Mouse (Mus musculus) gonadal fat pad, adult 2 months (tissue): ENCODE measurements around the gene Neurog3. TPM values are rescaled to one million over a fixed set of nuclear protein-coding genes. Genes with fewer than 3 reads are reported as not detected.

Experiments
- DNase-seq: peaks from one replicate; pipeline ENCODE4 v3.0.0-alpha.2; 2012; ENCODE audit warnings: low read depth
- polyA plus RNA-seq: library from polyadenylated mRNA; depleted of rRNA; stranded (reverse); fragments of >200 nt; gene quantifications from 2 replicates; pipeline ENCODE4 v1.2.3, GENCODE M21; 2012; rRNA removed

Gene Neurog3
- polyA plus RNA-seq, 1 experiment: not detected

DNA sequence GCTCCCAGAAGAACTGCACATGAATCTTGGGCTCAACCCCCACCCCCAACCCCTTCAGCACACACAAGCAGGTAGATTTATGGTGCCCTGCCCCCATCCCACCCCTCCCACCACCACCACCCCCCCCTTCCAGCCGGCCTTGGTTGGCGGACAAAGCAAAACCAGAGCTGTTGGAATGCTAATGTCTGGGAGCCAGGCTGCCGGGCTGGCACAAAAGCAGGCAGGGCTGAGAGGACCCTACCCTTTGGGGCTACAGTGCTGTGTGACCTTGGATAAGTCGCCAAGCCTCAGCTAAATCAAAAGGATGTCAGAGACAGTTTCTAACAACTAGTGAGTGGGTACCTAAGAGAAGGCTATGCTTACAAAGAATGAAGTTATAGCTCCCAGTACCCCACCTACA is 4.3 kb downstream of the Neurog3 start:
- no peak for DNase-seq

DNA sequence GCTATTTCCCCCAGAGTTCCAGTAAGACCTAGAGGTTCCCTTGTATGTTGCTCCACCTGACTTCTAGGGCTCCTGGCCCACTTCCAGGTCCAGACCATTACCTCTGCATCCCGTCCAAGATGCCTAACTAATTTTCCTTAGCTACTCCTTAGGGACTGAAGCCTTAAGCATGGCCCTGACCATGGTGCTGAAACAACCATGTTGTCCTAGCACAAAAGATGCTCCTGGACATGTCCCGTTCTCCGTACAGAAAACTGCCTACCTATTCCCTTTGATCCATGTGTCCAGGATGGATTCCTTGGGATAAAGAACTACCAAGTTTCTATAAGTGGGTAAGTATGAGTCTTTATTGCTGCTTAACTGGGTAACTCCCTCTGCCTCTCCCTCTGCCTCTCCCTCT is 5.2 kb downstream of the Neurog3 start:
- no peak for DNase-seq

DNA sequence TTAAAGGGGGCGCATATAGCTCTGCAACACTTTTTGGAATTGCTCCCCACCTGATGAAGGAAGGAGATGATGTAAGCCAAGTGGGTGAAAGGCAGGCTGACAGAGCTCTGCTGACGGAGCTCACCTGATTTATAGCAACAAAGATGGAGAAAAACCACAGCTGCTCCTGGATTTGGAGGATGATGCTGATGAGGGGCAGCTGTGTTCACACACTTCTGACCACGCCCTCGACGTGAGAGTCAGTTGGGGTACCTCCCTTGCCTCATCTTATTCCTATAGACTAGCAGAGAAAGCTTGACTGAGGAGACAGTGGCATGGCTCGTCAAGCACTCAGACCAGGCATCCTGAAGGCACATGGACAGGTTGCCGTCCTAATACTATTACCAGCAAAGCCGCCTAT is 10.9 kb downstream of the Neurog3 start, which contains the start of gene Fam241b:
TSS of gene Fam241b (minus strand) at position 101 of the 400 bp plus-strand sequence.
- no peak for DNase-seq

DNA sequence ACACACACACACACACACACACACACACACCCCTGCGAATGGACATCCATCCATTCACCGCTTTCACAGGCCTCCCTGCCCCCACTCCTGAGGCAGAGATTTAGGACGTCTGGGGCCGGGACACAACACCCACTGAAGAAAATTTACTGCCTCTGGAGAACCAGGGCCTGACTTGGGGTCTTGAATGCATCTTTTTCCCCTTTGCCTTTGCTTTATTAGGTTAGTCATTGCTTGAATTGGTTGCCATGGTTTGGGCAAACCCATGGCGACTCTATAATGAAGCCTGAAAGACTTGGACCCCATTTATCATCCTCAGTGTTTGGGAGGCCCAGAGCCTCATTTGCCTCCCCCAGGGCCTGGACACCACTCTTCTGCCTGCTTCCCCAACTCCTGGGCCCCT is 13.1 kb downstream of the Neurog3 start:
- DNase-seq: no peak

DNA sequence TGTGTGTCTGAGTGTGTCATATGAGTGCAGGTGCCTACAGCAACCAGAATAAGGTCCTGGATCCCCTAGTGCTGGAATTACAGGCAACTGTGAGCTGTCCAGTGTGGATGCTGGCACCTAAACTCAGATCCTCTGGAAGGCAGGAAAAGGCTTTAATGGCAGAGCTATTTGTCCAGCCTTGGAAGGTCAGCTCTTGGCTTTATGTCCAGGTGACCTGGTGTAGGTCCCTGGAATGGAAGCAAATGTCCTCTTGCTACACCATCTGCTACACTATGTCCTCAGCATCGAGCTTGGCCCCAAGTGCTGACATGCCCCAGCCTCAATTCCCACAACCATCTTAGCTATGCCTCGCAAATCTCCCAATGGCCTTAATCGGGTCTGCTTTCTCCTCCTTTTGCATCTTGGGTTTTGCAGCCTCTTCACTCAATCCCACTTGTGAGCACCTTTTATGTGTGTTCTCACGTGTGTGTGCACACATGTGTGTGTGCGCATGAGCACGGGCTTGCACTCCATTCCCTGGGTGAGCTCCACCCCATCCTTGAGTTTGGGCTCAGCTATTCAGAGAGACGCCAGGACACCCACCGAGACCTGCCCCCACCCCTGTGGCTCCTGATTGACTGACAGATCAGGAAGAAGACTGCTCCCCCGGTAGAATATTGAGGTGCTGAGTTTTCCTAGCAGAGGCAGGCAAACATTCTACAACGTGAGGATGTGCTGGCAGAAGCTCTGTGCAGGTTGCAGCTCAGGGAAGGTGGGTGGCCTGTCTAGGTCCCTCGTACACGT is 14.8 kb downstream of the Neurog3 start:
- no peak for DNase-seq

DNA sequence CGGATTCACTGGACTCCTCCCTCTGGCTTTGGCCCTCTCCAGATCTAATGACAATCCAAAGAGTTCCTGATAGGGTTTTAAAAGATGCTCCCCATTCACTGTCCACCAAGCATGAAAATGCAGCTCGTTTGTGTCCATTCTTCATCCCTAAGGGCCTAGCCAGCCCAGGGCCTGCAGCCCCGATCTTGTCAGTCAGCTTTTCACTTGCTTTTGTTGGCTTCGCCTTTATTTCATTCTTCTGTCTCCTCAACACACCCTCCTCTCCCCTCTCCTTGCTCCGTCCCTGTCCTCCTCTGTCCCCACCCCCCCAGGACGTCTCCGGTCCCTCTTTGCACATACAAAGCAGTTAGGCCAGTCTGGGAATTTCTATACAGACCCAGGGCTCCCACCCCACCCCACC is 17.0 kb downstream of the Neurog3 start:
- no peak for DNase-seq

DNA sequence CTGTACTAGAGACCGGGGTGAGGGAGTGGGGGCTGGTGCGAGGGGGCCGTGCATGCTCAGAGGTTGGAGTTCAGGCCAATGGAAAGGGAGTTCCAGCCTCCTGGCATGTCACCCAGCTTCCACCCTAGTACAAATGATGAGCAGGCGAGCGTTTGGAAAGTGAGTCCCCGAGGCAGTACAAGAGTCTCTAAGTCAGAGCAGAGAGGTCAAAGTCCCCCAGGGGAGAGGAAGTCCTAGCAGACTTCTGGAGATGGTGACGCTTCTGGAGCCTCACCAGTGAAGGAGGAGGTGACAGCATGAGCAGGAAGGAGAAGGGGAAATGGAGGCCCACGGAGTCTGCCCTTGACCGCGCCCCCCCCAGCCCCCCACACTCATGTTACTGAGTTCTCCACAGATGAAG is 29.5 kb downstream of the Neurog3 start:
- no peak for DNase-seq

DNA sequence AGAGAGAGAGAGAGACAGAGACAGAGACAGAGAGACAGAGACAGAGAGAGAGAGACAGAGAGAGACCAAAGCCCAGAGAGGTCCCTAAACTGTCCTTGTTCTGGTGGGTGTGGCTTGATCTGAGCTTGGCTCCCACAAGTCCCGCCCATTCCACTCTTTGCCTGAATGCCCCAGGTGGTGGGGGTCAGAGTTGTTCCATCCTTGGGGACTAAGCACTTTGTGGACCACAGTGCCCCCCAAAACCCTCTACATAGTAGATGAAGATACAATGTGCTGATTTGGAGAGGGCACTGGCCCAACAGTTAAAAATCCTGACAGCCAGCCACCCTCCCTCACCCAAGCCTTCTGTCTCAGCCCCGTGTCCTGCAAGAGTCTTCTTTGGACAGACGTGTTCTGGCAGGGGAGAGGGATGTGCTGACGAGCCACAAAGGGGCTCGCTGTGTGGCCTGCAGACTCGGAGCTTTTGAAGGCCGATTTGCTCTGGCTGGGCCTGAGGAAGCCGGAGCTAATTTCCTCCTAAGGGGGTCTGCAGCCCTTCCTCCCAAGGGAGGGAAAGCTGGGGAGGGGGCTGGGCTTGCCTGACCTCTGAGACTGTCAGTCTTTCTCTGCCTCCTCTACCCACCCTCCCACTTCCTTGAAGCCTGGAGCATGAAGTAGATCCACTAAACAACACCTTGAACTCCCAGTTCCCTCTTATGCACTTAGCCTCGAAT is 40.1 kb downstream of the Neurog3 start:
- DNase-seq: no peak

DNA sequence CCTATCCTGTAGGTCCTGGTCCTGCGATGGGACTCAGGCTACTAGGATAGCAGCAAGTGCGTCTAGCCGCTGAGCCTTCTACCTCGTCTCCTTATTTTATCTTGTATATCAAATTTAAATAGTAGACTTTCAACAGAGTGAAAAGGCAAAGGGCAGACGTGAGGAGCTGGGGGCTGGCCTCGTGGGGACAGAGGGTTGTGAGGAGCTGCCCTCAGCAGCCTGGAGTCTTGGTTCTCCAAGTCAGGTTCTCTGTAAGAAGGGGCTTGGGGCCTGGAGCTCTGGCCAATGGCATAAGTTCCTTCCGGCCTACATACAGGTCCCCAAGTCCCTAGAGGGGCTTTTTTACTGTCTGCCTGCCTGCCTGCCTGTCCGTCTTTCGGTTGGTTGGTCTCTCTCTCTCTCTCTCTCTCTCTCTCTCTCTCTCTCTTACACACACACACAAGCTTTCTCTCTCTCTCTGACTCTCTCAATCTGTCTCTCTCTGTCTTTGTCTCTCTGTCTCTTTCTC is 41.1 kb downstream of the Neurog3 start:
- no peak for DNase-seq

DNA sequence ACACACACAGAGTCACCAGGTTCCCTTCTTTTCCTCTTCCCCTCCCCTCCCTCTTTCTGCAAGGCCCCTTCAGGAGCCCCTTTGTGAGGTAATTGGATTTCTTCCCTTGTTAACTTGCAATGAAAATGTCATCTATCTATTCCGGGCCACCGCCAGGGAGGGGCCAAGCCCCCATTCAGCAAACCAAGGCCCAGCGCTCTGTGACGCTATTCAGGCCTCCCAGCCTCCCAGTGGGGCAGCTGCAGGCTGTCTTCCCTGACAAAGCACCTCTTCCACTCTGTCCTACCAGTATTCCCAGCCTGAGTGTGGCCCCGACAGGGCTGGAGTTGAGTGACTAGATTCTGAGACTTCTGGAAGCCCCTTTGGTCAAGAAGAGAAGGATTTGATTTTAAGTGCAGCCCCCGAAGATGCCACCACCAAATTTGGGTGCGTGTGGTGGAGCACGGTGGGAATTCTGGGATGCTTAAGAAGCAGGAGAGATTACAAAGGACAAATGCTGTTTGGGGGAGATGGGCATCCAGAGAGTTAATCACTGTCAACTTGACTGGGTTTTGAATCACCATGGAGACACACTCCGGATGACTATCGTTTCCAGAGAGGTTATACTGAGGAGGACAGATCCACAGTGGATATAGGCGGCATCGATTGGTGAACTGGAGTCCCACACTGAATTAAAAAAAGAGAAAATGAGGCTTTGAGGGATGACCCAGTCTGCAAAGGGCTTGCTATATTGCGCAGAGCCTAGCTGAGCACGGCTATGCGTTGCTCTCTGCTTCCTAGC is 41.8 kb downstream of the Neurog3 start:
- DNase-seq: no peak

DNA sequence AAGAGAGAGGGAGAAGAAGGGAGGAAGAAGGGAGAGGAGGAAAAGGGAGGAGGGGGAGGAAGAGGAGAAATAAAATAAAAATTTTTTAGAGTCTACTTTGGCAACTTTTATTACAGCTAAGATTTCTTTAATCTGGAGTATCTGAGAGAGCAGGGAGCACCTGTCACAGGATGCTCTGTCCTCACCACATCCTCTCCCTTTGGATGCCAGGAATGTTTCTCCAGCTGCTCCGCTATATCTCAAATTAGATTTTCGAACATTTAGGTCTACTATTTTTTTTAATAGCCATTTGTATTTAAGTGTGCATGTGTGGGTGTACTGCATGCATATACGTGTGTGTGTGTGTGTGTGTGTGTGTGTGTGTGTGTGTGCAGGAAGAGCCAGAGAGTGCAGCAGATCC is 47.1 kb downstream of the Neurog3 start:
- no peak for DNase-seq

DNA sequence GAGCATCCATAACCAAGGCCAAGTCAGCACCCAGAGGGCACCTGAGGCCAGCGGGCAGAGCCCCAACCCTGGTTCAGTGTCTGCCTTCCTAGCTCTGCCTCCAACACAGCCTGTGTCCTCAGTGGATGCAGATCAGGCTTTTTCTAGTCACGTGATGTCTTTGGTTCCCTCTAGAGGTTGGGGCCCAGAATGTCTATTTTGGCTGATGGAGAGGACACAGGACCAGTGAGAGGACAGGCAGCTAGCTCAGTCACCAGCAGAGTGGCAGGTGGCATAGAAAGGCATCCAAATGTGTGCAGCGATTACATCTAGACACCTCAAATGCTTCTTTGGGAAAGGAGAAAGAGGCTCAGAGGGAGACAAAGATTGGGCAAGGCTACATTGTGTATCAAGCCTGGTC is 48.8 kb downstream of the Neurog3 start:
- no peak for DNase-seq

DNA sequence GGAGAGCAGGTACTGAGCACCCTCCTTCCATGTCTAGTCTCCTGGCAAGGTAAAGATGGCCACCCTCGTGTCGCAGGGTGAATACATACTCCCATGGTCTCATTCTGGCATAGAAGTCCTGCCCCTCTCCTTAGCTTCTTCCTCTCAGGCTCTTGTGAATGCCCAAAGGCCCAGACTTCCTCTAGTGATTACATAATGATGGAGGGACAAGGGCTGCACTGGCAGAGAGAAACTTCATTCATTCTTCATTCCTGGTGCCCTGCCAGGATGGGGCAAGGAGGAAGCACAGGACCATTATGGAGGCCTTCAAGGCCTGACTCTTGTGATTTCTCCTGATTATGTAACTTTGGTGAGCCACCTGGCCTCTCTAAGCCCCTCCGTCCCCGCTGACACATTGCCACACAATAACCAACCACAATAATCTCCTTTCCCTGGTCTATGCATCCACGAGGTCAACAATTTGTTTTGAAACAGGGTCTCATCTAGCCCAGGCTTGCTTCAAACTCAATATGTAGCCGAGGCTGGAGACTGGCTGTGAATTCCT is 49.7 kb downstream of the Neurog3 start:
- no peak for DNase-seq

DNA sequence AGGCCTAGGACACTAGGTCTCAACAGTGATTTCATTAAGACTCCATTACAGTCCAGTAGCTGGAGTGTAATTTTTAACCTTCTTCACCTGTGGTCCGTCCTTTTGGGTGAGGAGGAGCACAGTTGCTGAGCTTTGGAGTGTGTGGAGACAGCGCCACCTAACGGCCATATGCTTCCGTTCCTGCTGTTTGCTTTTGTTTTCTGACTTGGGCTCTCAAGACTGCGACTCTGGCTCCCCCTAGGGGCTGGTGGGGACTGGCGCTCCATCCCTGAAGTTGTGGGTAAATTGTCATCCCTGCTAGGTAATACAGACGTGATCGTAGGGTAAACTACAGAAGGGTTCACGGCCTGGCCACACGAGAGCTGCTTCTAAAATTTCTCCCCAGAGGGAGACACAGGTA is 50.2 kb downstream of the Neurog3 start:
- peak; percentile 41 for DNase-seq

Other genes starting within 250 kb of the Neurog3 start
- 0.97 and 1.8 TPM in 2 replicates for gene Col13a1, start 154.0 kb upstream of the Neurog3 start, polyA plus RNA-seq
- gene Fam241b, start 10.8 kb downstream of the Neurog3 start, polyA plus RNA-seq: 9.2 and 10.7 TPM in 2 replicates
- gene Tspan15, start 98.2 kb downstream of the Neurog3 start, polyA plus RNA-seq: 112 and 132 TPM in 2 replicates
- 0.10 and 0.36 TPM in 2 replicates for gene Tacr2, start 119.3 kb downstream of the Neurog3 start, polyA plus RNA-seq
- gene Hk1, start 246.8 kb downstream of the Neurog3 start, polyA plus RNA-seq: 22.4 and 33.7 TPM in 2 replicates